Mouse (Mus musculus) lung, postnatal 0 days (tissue): ENCODE measurements at regions not wholly inside any gene's neighbourhood (a gene's known extent, or its start where the extent isn't known, plus 50 kb on each side); places are given as distances from the start of the nearest gene placed in this dataset.

Experiments used
- CTCF ChIP-seq: IDR thresholded peaks from 2 replicates; pipeline ENCODE4 v1.5.1; 2016; ENCODE audit warnings: antibody characterized with exemption, mild to moderate bottlenecking
- EP300 ChIP-seq: IDR thresholded peaks from 2 replicates; pipeline ENCODE4 v1.6.1; 2016; ENCODE audit warnings: antibody characterized with exemption, mild to moderate bottlenecking, control low read depth

DNA sequence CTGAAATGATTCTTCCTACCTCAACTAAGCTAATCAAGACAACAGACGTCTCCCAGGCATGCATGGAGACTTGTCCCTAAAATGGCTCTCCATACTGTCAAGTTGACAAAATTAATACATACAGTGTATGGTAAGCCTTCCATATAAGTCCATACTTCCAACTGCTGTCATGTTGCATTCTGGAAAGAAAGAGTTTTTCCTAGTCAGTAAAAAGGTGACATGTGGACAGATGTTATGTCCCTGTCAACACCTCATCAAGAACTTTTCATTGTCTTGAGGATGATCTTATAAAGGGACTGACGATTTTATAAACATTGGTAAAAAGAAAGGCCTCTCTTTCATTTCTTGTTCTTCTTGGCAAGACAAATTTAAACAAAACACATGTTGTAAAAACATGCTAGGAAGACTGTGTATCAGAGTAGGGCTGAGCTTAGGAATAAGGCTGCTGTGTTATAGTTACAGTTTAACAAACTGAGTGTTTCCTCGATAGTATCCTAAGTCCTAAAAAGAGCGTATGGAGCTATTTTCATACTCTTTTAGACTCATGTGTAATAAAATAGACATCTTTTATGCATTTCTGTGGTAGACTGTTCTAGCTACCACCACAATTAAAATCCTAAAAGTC is 480.7 kb upstream of the 4930452B06Rik start:
- TF ChIP-seq EP300 (0 out of 2 replicates have a peak, but pooled peaks have one; percentile 20), CTCF (no peak)
